Mouse (Mus musculus) CH12.LX (cell line): ENCODE measurements around the gene Brd3. TPM values are rescaled to one million over a fixed set of nuclear protein-coding genes. Genes with fewer than 3 reads are reported as not detected.

ENCODE experiments used
- DNase-seq: peaks from one replicate; pipeline ENCODE4 v3.0.0-alpha.2; 2013; ENCODE audit errors: extremely low read depth
- H3K27ac ChIP-seq: 2 replicates; pipeline ENCODE4 v1.5.1; 2012; ENCODE audit warnings: low read depth, mild to moderate bottlenecking, control low read depth, moderate library complexity; ENCODE audit not compliant: insufficient read depth
- H3K27me3 ChIP-seq: replicated peaks from 2 replicates; pipeline ENCODE3; 2012; ENCODE audit warnings: inconsistent platforms
- H3K36me3 ChIP-seq, 2 experiments: replicated peaks in 1 of 2; 2 replicates each; pipeline versions ENCODE3 to v1.6.1; 2012; ENCODE audit warnings: inconsistent platforms in 1 of 2, low read length in 1 of 2, mild to moderate bottlenecking in 1 of 2, mixed read lengths in 1 of 2, moderate library complexity in 1 of 2; ENCODE audit not compliant: control insufficient read depth in 1 of 2, insufficient read depth in 1 of 2
- H3K4me1 ChIP-seq, 2 experiments: 2 replicates each; pipeline ENCODE4 v1.6.1; 2012; ENCODE audit warnings: inconsistent platforms in 1 of 2, moderate library complexity in 1 of 2; ENCODE audit not compliant: insufficient read depth in 2 of 2, control insufficient read depth in 1 of 2
- H3K4me2 ChIP-seq: 2 replicates; pipeline ENCODE4 v1.6.1; 2012; ENCODE audit warnings: low read depth, mild to moderate bottlenecking, control low read depth; ENCODE audit not compliant: poor library complexity, insufficient read depth, severe bottlenecking
- H3K4me3 ChIP-seq, 3 experiments: fragments of 150-350 bp in 1 of 3; sonication (generic) in 1 of 3; replicated peaks in 1 of 3; 2 replicates each; pipeline versions ENCODE3 to v1.5.1; 2011 to 2012; ENCODE audit warnings: low read depth in 2 of 3, low read length in 2 of 3, mild to moderate bottlenecking in 2 of 3, moderate library complexity in 2 of 3, control low read depth in 1 of 3, improper control_type of control experiment in 1 of 3, inconsistent platforms in 1 of 3, mixed read lengths in 1 of 3; ENCODE audit not compliant: poor library complexity in 1 of 3
- H3K79me2 ChIP-seq: replicated peaks from 2 replicates; pipeline ENCODE4 v1.6.1; 2012; ENCODE audit warnings: mild to moderate bottlenecking, moderate library complexity; ENCODE audit not compliant: control insufficient read depth, poor library complexity, insufficient read depth, severe bottlenecking; ENCODE audit errors: extremely low read depth
- H3K9ac ChIP-seq: 2 replicates; pipeline ENCODE4 v1.6.1; 2012; ENCODE audit warnings: low read depth, mild to moderate bottlenecking, control low read depth, moderate library complexity; ENCODE audit not compliant: insufficient read depth
- H3K9me3 ChIP-seq: replicated peaks from 2 replicates; pipeline ENCODE3; 2012; ENCODE audit warnings: low read length, inconsistent platforms, mixed read lengths
- BHLHE40 ChIP-seq: IDR thresholded peaks from 2 replicates; pipeline ENCODE4 v1.6.1; 2011; ENCODE audit warnings: mild to moderate bottlenecking, low read depth, low read length, improper control_type of control experiment
- CHD2 ChIP-seq: IDR thresholded peaks from 2 replicates; pipeline ENCODE4 v1.6.1; 2011; ENCODE audit warnings: low read length, improper control_type of control experiment
- CTCF ChIP-seq, 2 experiments: IDR thresholded peaks in 1 of 2; conservative IDR thresholded peaks in 1 of 2; 2 replicates each; pipeline ENCODE4 v1.5.1; 2011 to 2012; ENCODE audit warnings: low read depth in 2 of 2, low read length in 2 of 2, improper control_type of control experiment in 1 of 2, inconsistent platforms in 1 of 2, mild to moderate bottlenecking in 1 of 2, moderate library complexity in 1 of 2
- ELF1 ChIP-seq: IDR thresholded peaks from 2 replicates; pipeline ENCODE4 v1.6.1; 2014; ENCODE audit warnings: low read depth, mild to moderate bottlenecking, inconsistent platforms, low read length, improper control_type of control experiment
- EP300 ChIP-seq: IDR thresholded peaks from 2 replicates; pipeline ENCODE4 v1.6.1; 2011; ENCODE audit warnings: low read length, improper control_type of control experiment
- ETS1 ChIP-seq: conservative IDR thresholded peaks from 2 replicates; pipeline ENCODE4 v1.6.1; 2012; ENCODE audit warnings: low read depth, mild to moderate bottlenecking, inconsistent platforms, low read length, improper control_type of control experiment, moderate library complexity
- HCFC1 ChIP-seq: IDR thresholded peaks from 2 replicates; pipeline ENCODE4 v1.6.1; 2012; ENCODE audit warnings: low read depth, mild to moderate bottlenecking, inconsistent platforms, low read length, improper control_type of control experiment
- IRF4 ChIP-seq: IDR thresholded peaks from 2 replicates; pipeline ENCODE4 v1.6.1; 2014; ENCODE audit warnings: low read depth, mild to moderate bottlenecking, inconsistent platforms, low read length, improper control_type of control experiment
- JUN ChIP-seq: IDR thresholded peaks from 2 replicates; pipeline ENCODE4 v1.6.1; 2011; ENCODE audit warnings: low read depth, mild to moderate bottlenecking, low read length, improper control_type of control experiment, moderate library complexity; ENCODE audit not compliant: insufficient read depth
- KAT2A ChIP-seq: IDR thresholded peaks from 2 replicates; pipeline ENCODE4 v1.6.1; 2012; ENCODE audit warnings: low read length, improper control_type of control experiment, inconsistent platforms; ENCODE audit not compliant: insufficient replicate concordance
- MAFK ChIP-seq: IDR thresholded peaks from 2 replicates; pipeline ENCODE4 v1.6.1; 2011; ENCODE audit warnings: low read length, improper control_type of control experiment; ENCODE audit not compliant: insufficient replicate concordance
- MEF2A ChIP-seq: IDR thresholded peaks from 2 replicates; pipeline ENCODE4 v1.6.1; 2014; ENCODE audit warnings: low read depth, mild to moderate bottlenecking, inconsistent platforms, low read length, improper control_type of control experiment, borderline replicate concordance
- MXI1 ChIP-seq: IDR thresholded peaks from 2 replicates; pipeline ENCODE4 v1.6.1; 2011; ENCODE audit warnings: mild to moderate bottlenecking, low read depth, low read length, improper control_type of control experiment
- MYC ChIP-seq: IDR thresholded peaks from 2 replicates; pipeline ENCODE4 v1.6.1; 2011; ENCODE audit warnings: low read depth, mild to moderate bottlenecking, improper control_type of control experiment, low read length
- NRF1 ChIP-seq: IDR thresholded peaks from 2 replicates; pipeline ENCODE4 v1.6.1; 2014; ENCODE audit warnings: low read depth, mild to moderate bottlenecking, inconsistent platforms, low read length, improper control_type of control experiment, moderate library complexity
- POLR2A ChIP-seq: IDR thresholded peaks from 2 replicates; pipeline ENCODE4 v1.6.1; 2011; ENCODE audit warnings: low read depth, mild to moderate bottlenecking, improper control_type of control experiment, low read length
- POLR2AphosphoS2 ChIP-seq: IDR thresholded peaks from 2 replicates; pipeline ENCODE4 v1.6.1; 2011; ENCODE audit warnings: low read depth, low read length, improper control_type of control experiment
- RAD21 ChIP-seq: IDR thresholded peaks from 2 replicates; pipeline ENCODE4 v1.6.1; 2011; ENCODE audit warnings: low read depth, mild to moderate bottlenecking, low read length, improper control_type of control experiment, moderate library complexity
- RCOR1 ChIP-seq: conservative IDR thresholded peaks from 2 replicates; pipeline ENCODE4 v1.6.1; 2012; ENCODE audit warnings: low read depth, mild to moderate bottlenecking, inconsistent platforms, low read length, improper control_type of control experiment
- TCF12 ChIP-seq: IDR thresholded peaks from 2 replicates; pipeline ENCODE4 v1.6.1; 2014; ENCODE audit warnings: low read depth, mild to moderate bottlenecking, inconsistent platforms, low read length, improper control_type of control experiment
- UBTF ChIP-seq: IDR thresholded peaks from 2 replicates; pipeline ENCODE4 v1.6.1; 2012; ENCODE audit warnings: low read depth, mild to moderate bottlenecking, inconsistent platforms, low read length, improper control_type of control experiment, moderate library complexity
- USF1 ChIP-seq: IDR thresholded peaks from 2 replicates; pipeline ENCODE4 v1.6.1; 2014; ENCODE audit warnings: low read depth, mild to moderate bottlenecking, inconsistent platforms, low read length, improper control_type of control experiment
- ZC3H11A ChIP-seq: IDR thresholded peaks from 2 replicates; pipeline ENCODE4 v1.6.1; 2012; ENCODE audit warnings: low read depth, mild to moderate bottlenecking, inconsistent platforms, low read length, improper control_type of control experiment
- ZKSCAN1 ChIP-seq: IDR thresholded peaks from 2 replicates; pipeline ENCODE4 v1.6.1; 2012; ENCODE audit warnings: low read depth, inconsistent platforms, low read length, improper control_type of control experiment, borderline replicate concordance
- ZMIZ1 ChIP-seq: IDR thresholded peaks from 2 replicates; pipeline ENCODE4 v1.6.1; 2012; ENCODE audit warnings: low read depth, mild to moderate bottlenecking, inconsistent platforms, low read length, improper control_type of control experiment
- dilution Hi-C: fragments of 300-500 bp; cut with MboI; formaldehyde crosslinking; loops from 2 replicates; pipeline ENCODE4 v1.14.3; 2020; ENCODE audit warnings: low sequenced_read_pairs; ENCODE audit not compliant: extremely low pct_unique_long_range_greater_than_20kb, extremely low pct_ligation_motif_present
- in situ Hi-C: fragments of 300-500 bp; cut with MboI; formaldehyde crosslinking; loops from 3 replicates; pipeline ENCODE4 v1.14.3; 2019; ENCODE audit warnings: low sequenced_read_pairs, low pct_ligation_motif_present, low pct_unique_long_range_greater_than_20kb, mixed read lengths
- polyA plus RNA-seq: library from polyadenylated mRNA; unstranded; fragments of >175 nt; gene quantifications from 2 replicates; pipeline ENCODE4 v1.2.1, GENCODE M21; 2012; ENCODE audit warnings: low read depth; ENCODE audit not compliant: insufficient read length
- total RNA-seq, 2 experiments: library from RNA; depleted of rRNA; stranded (reverse); fragments of 300-350 nt in 1 of 2; fragments of >200 nt in 1 of 2; gene quantifications; 2 replicates each; pipeline ENCODE4 v1.2.3; 2012 to 2014

Brd3 gene
- total and polyA plus RNA-seq, 3 experiments, result 2.5 to 17.1 (median 6.6) TPM

DNA sequence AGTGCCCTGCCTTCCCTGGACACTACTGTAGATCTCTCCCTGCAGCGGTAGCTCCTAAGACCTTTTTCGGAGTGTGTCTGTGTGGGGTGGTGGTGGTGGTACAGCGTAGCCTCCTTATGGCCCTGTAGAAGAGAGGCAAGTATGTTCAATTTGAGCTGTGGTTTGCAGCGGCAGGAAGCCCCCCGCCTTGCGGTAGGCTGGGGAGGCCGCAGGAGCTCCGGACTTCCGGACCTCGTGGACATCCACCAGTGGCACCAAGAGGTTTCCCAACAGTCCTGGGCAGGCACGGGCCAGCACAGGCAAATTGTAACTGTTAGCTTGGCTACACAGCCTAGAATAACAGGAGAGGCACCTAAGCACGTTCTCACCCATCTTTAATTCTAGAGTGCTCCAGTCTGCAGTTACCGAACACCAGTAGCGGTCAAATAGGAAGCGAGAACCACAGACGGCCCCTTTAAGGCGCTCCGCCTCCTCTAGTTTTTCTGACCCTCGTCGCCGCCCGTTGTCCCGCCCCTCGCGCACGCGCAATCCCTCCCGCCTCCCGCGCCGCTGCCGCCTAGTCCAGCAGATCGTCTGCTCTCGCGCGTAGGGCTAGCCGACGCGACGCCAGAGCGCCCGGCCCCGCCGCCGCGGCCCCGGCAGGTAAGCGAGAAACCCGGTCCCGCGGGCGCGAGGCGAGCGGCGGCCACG is 7.3 kb upstream of the Brd3 start, which contains the start of gene Wdr5 (continued):
- TF ChIP-seq ELF1 (peak; percentile 88), ZMIZ1 (peak; percentile 67; the same call in 1 of the 2 replicates), CHD2 (no peak), HCFC1 (peak; percentile 85), ZKSCAN1 (no peak), CTCF (conservative IDR thresholded peaks at IDR 0.05 in 1 of 2, IDR thresholded peaks at IDR 0.05 in 1 of 2; ENCODE audit: low read depth in 2 of 2, low read length in 2 of 2) (peak in 1 of 2 experiments; percentile 39; a peak in 2 of 4 replicates), MEF2A (peak; percentile 47; the same call in 1 of the 2 replicates), UBTF (no peak; the same call in 1 of the 2 replicates), MXI1 (peak; percentile 75), KAT2A (peak; percentile 71; the same call in 1 of the 2 replicates), IRF4 (peak; percentile 62)

DNA sequence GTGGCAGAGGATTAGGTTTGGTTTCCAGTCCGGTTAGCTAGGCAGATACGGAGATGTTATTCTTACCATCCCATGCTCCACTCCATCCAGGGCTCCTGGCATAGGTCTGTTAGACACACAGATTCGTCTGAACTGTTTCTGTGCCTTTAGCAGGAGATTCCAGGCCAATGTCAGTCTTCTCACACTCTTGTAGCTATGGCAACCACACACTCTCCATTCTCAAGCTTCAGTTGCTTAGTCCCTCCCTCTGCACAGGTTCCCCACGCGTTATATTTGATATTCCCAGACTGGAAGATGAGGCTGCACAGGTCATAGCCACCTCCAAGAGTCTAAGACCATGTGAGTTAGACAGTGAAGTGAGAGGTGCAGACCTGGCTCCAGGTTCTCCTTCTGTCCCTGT is 6.4 kb upstream of the Brd3 start:
- Histone ChIP-seq H3K27me3 (no peaks in the 10 kb centered on the region), H3K27ac (no peak overlapping the region)

GRCm38 (mm10) chr2:27512909-27513308 is 5.4 kb upstream of the Brd3 start:
- dilution Hi-C loops, result no loop called here
- H3K27me3 ChIP-seq, result no peaks in the 10 kb centered on the region
- no peak overlapping the region for H3K27ac ChIP-seq
- in situ Hi-C loops, result no loop called here
- H3K79me2 ChIP-seq, result peaks cover 22% of the 10 kb centered on the region
- no peak overlapping the region for H3K4me3 ChIP-seq
- H3K4me1 ChIP-seq, result peaks cover 16 to 25% of the 10 kb centered on the region in 2 experiments
- no peak for DNase-seq
- no peak overlapping the region for H3K9ac ChIP-seq
- TF ChIP-seq UBTF (no peak), EP300 (no peak), TCF12 (no peak), MYC (no peak), ZC3H11A (no peak), ETS1 (no peak), RCOR1 (no peak), ELF1 (no peak), MXI1 (no peak), ZMIZ1 (no peak), USF1 (no peak), MAFK (no peak), RAD21 (no peak)
- peaks cover 4% of the 10 kb centered on the region for H3K9me3 ChIP-seq
- H3K4me2 ChIP-seq, result no peak overlapping the region
- peaks cover 0 to 9% of the 10 kb centered on the region in 2 experiments for H3K36me3 ChIP-seq

More for the DNA sequence above, 6.4 kb upstream of the Brd3 start:
- no peak for DNase-seq
- Histone ChIP-seq H3K4me3 (peak overlapping the region in 1 of 3 experiments; percentile 95), H3K9ac (no peak overlapping the region), H3K4me1 (peaks cover 16 to 25% of the 10 kb centered on the region in 2 experiments), H3K36me3 (peaks cover 4 to 16% of the 10 kb centered on the region in 2 experiments), H3K79me2 (peaks cover 27% of the 10 kb centered on the region)
- in situ Hi-C loops, result no loop called here
- TF ChIP-seq MAFK, result no peak
- no peak for TF ChIP-seq POLR2A
- no peak for TF ChIP-seq MYC
- TF ChIP-seq BHLHE40, result no peak
- no peak for TF ChIP-seq ZMIZ1
- no peak for TF ChIP-seq HCFC1
- no peak for TF ChIP-seq UBTF
- no peak for TF ChIP-seq POLR2AphosphoS2
- TF ChIP-seq NRF1, result no peak
- TF ChIP-seq TCF12, result no peak
- no peak for TF ChIP-seq JUN
- no peak for TF ChIP-seq MXI1
- TF ChIP-seq, all 38 proteins: peak for 0
- peaks cover 4% of the 10 kb centered on the region for H3K9me3 ChIP-seq
- H3K4me2 ChIP-seq, result peak overlapping the region; percentile 53; the same call in 1 of the 2 replicates
- dilution Hi-C loops, result no loop called here
